Comparison of ENCODE assay signal across 16 mouse cellular contexts in the genomic region with DNA sequence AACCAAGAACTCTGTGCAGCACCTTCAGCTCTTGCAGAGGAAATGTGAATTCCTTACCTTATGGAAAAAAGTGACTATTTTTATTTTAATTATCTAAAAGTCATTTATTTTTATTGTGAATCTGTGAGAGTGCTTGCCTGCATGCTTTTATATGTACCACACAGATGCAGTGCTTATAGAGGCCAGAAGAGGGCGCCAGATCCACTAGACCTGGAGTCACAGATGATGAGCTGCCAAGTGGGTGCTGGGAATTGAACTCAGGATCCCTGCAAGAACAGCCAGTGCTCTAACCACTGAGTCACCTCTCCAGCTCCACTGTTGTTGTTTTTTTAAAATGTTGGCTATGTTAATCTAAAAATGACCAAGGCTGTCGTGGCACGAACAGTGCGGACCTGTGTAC.
DNase-seq lines count a peak whose midpoint lies in the region; ATAC-seq and TF ChIP-seq lines count a peak whose summit lies in the region.
"Had no signal": no experiment of that assay in that cellular context is flagged by ENCODE, and none has a peak within 500 bp of the region (broad histone marks: within the 10 kb centered on the region; RNA-seq: fewer than 3 reads in every experiment).

No protein-coding gene starts in this region.

- 85% methylated on average over 4 of the region's 4 CpGs for WGBS in liver, adult 2 months
- 79% methylated on average over 4 of the region's 4 CpGs for WGBS in stomach, postnatal 0 days

- H3K36me3 ChIP-seq in liver, adult 2 months (ENCODE audit: control insufficient read depth, insufficient read depth, low read length) = no peaks in the 10 kb centered on the region
- H3K36me3 ChIP-seq in stomach, postnatal 0 days (ENCODE audit: control insufficient read depth, insufficient read depth, low read length) = no peaks in the 10 kb centered on the region
- H3K36me3 ChIP-seq: limb, embryonic 15.5 days had no signal

- TF ChIP-seq CTCF in liver, adult 2 months (IDR thresholded peaks at IDR 0.05; ENCODE audit: low read depth, low read length) = peak; percentile 38; the same call in 1 of the 2 replicates
- peak; percentile 54 for TF ChIP-seq CTCF in stomach, postnatal 0 days (IDR thresholded peaks at IDR 0.05; ENCODE audit: low read depth)

- H3K27ac ChIP-seq in liver, adult 2 months (replicated peaks; ENCODE audit: insufficient read depth, low read depth, low read length) = no peak overlapping the region
- no peak overlapping the region for H3K27ac ChIP-seq in stomach, postnatal 0 days (replicated peaks)
- H3K27ac ChIP-seq: limb, embryonic 15.5 days had no signal

- no peaks in the 10 kb centered on the region for H3K27me3 ChIP-seq in liver, adult 2 months (ENCODE audit: control insufficient read depth, insufficient read depth, low read length)
- H3K27me3 ChIP-seq in stomach, postnatal 0 days (ENCODE audit: control insufficient read depth, insufficient read depth, low read length) = no peaks in the 10 kb centered on the region
- H3K27me3 ChIP-seq: limb, embryonic 15.5 days had no signal

- peak; percentile 28 to 29 for DNase-seq in cerebellum, postnatal 10 days
- DNase-seq in cerebellum, postnatal 4 days (ENCODE audit: low spot score in 2 of 2) = no peak
- DNase-seq in liver, adult 2 months (ENCODE audit: extremely low read depth, low read depth, low spot score) = no peak
- no peak for DNase-seq in liver
- DNase-seq in thymus, postnatal 14 days = peak; percentile 22
- DNase-seq in thymus, postnatal 25 days = no peak
- no peak for DNase-seq in stomach, postnatal 0 days (ENCODE audit: low spot score)
- DNase-seq in right cerebral cortex, adult 18-20 months = no peak
- DNase-seq: adrenal gland, adult 8-10 months; cerebellum, adult 11-12 months; embryo, embryonic 11 days; heart, adult 18-20 months; heart, postnatal 14 days; kidney, postnatal 25 days had no signal

- no peaks in the 10 kb centered on the region for H3K4me1 ChIP-seq in liver, adult 2 months (ENCODE audit: control insufficient read depth, insufficient read depth, low read length)
- H3K4me1 ChIP-seq in stomach, postnatal 0 days (replicated peaks; ENCODE audit: control insufficient read depth, insufficient read depth) = no peaks in the 10 kb centered on the region
- H3K4me1 ChIP-seq: limb, embryonic 15.5 days had no signal

- H3K4me3 ChIP-seq in liver, adult 2 months (ENCODE audit: insufficient read depth, low read depth, low read length) = no peak overlapping the region
- no peak overlapping the region for H3K4me3 ChIP-seq in stomach, postnatal 0 days (ENCODE audit: low read depth, low read length)
- H3K4me3 ChIP-seq: erythroblast, embryonic 14.5 days; limb, embryonic 15.5 days had no signal

- ATAC-seq in stomach, postnatal 0 days (ENCODE audit: low FRiP score, low TSS enrichment) = no peak

- H3K9ac ChIP-seq in liver, adult 2 months (ENCODE audit: low read depth, low read length) = no peak overlapping the region
- no peak overlapping the region for H3K9ac ChIP-seq in stomach, postnatal 0 days (ENCODE audit: low read length)
- H3K9ac ChIP-seq: limb, embryonic 15.5 days had no signal

- H3K9me3 ChIP-seq in stomach, postnatal 0 days (ENCODE audit: control insufficient read depth, low read length) = no peaks in the 10 kb centered on the region
- H3K9me3 ChIP-seq: limb, embryonic 15.5 days had no signal

- no peaks in the 10 kb centered on the region for H3K79me2 ChIP-seq in liver, adult 2 months (ENCODE audit: control insufficient read depth, insufficient read depth, low read length)

- H3K4me2 ChIP-seq in stomach, postnatal 0 days (replicated peaks; ENCODE audit: low read depth) = no peak overlapping the region
- H3K4me2 ChIP-seq: limb, embryonic 15.5 days had no signal

- TF ChIP-seq EP300 in stomach, postnatal 0 days (optimal IDR thresholded peaks at IDR 0.05) = no peak

- no peak for TF ChIP-seq POLR2A in liver, adult 2 months (IDR thresholded peaks at IDR 0.05; ENCODE audit: extremely low read depth, insufficient read depth, low read length)

Comparison
In these comparisons a context has a peak if more than half of its experiments do, and no peak if none do; other contexts are left out.
1. DNase-seq: peak in cerebellum, postnatal 10 days (2 of 2) and thymus, postnatal 14 days (single experiment); none in cerebellum, postnatal 4 days (0 of 2), liver, adult 2 months (single experiment), liver (single experiment), thymus, postnatal 25 days (single experiment), stomach, postnatal 0 days (single experiment) and right cerebral cortex, adult 18-20 months (single experiment).